Mouse (Mus musculus) testis, adult 2 months (tissue): ENCODE data around the gene Hnf4a. TPM values are rescaled to one million over a fixed set of nuclear protein-coding genes. Genes with fewer than 3 reads are reported as not detected.

Experiments used
- H3K27ac ChIP-seq: fragments of 200-500 bp; 2 replicates; pipeline ENCODE4 v1.5.1; 2012; ENCODE audit warnings: low read depth, low read length; ENCODE audit not compliant: control insufficient read depth, insufficient read depth
- H3K27me3 ChIP-seq: fragments of 200-500 bp; 2 replicates; pipeline ENCODE4 v1.6.1; 2012; ENCODE audit warnings: mild to moderate bottlenecking, low read length, moderate library complexity; ENCODE audit not compliant: control insufficient read depth, insufficient read depth
- H3K36me3 ChIP-seq: fragments of 200-500 bp; 2 replicates; pipeline ENCODE4 v1.6.1; 2012; ENCODE audit warnings: mild to moderate bottlenecking, low read length; ENCODE audit not compliant: control insufficient read depth, insufficient read depth
- H3K4me1 ChIP-seq: fragments of 200-500 bp; 2 replicates; pipeline ENCODE4 v1.6.1; 2012; ENCODE audit warnings: low read length; ENCODE audit not compliant: control insufficient read depth, insufficient read depth
- H3K4me3 ChIP-seq: fragments of 200-500 bp; 2 replicates; pipeline ENCODE4 v1.5.1; 2012; ENCODE audit warnings: low read depth, mild to moderate bottlenecking, low read length, moderate library complexity, mixed read lengths; ENCODE audit not compliant: control insufficient read depth
- CTCF ChIP-seq: fragments of 200-500 bp; IDR thresholded peaks from 2 replicates; pipeline ENCODE4 v1.5.1; 2012; ENCODE audit warnings: low read depth, mild to moderate bottlenecking, inconsistent platforms, low read length, moderate library complexity; ENCODE audit not compliant: control insufficient read depth, insufficient read depth, insufficient replicate concordance
- POLR2A ChIP-seq: fragments of 200-500 bp; IDR thresholded peaks from 2 replicates; pipeline ENCODE4 v1.6.1; 2012; ENCODE audit warnings: low read depth, mild to moderate bottlenecking, inconsistent platforms, low read length, moderate library complexity; ENCODE audit not compliant: control insufficient read depth
- polyA plus RNA-seq: library from polyadenylated mRNA; depleted of rRNA; stranded (reverse); fragments of >200 nt; gene quantifications from 2 replicates; pipeline ENCODE4 v1.2.3, GENCODE M21; 2012

Hnf4a gene
- polyA plus RNA-seq, 1 experiment, result 0.10 TPM

DNA sequence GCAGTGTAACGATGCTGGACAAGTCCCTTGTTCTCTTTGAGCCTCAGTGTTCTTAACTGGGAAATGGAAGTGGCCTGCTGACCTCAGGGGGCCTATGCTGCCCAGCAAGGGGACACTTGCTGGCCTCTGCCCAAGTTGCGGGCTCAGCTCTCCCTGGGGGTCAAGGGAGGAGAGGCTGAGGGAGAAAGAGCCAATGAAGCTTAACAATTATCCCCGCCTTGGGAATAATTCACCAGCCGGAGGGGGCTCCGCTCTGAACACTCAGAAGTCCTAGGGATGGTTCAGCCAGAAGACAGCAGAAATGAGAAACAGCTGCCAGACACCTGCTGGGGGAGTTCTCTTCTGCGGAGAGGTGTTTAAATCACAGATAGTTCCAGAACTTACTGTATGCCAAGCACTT lies 43.2 kb downstream of the Hnf4a start:
- Histone ChIP-seq H3K4me1 (no peaks in the 10 kb centered on the region), H3K4me3 (no peak overlapping the region), H3K27ac (no peak overlapping the region), H3K36me3 (no peaks in the 10 kb centered on the region), H3K27me3 (no peaks in the 10 kb centered on the region)
- TF ChIP-seq POLR2A, result no peak
- no peak for TF ChIP-seq CTCF

DNA sequence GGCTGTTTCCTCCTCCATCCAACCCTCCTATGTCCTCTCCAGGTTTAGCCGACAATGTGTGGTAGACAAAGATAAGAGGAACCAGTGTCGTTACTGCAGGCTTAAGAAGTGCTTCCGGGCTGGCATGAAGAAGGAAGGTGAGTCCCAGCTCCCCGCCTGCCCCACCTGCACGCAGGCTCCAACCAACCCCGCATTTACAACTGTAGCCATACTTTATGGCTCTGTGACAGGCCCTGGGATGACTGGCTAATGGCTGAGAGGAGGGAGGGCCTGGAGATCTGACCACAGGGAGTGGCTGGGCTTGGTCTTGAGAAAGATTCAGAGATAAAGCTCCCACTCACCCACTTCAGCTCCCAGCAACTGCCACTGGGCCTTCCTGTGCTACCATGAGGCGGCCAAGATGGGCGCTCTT lies 45.9 kb downstream of the Hnf4a start:
- Histone ChIP-seq H3K4me3 (no peak overlapping the region), H3K36me3 (no peaks in the 10 kb centered on the region), H3K27ac (no peak overlapping the region), H3K4me1 (no peaks in the 10 kb centered on the region; the same call in 1 of the 2 replicates), H3K27me3 (no peaks in the 10 kb centered on the region)
- no peak for TF ChIP-seq POLR2A
- no peak for TF ChIP-seq CTCF

DNA sequence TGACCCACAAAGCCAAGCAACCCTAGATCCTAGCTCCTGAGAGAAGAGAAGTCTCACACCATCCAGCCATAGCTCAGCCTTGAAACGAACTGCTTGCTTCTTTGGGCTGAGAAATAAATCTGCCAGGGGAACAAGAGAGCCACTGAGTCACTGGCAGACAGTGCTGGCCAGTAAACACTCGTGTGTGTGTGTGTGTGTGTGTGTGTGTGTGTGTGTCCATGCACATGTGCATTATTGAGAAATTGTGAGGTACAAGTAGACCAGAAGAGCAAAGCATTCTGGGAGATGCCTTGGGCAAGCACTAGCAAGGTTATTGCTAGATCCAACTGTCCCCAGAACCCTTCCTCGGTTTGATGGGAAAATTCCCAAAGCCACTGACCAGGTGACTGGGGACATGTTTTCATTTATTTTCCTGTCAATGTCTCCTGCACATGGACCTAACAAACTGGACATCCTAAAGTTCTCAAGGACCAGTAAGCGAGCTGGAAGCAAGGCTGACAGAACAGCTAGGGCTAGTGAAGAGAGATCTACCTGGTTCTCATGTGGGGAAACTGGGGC lies 47.9 kb downstream of the Hnf4a start:
- H3K36me3 ChIP-seq, result no peaks in the 10 kb centered on the region
- no peak overlapping the region for H3K4me3 ChIP-seq
- no peaks in the 10 kb centered on the region for H3K27me3 ChIP-seq
- H3K27ac ChIP-seq, result no peak overlapping the region
- TF ChIP-seq CTCF (no peak), POLR2A (no peak)
- H3K4me1 ChIP-seq, result no peaks in the 10 kb centered on the region; the same call in 1 of the 2 replicates

DNA sequence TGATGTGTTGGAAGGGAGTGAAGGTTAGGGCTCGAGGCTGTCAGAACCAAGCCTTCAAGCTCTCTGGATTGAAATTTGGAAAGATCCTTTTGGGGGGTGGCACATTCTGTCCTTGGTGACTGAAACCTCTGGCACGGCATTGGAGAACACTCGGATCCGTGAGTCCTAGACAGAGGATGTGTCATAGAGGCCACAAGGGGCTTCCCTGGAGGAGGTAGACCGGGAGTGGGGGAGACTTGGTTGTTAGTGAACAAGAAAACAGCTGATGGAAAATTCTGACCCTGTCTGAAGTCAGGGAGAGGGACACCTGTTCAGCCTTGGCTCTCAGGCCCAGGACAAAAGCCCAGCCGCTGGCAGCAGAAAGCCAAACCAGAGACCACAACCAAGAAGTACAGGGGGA lies 48.4 kb downstream of the Hnf4a start:
- no peak for TF ChIP-seq POLR2A
- no peak for TF ChIP-seq CTCF
- Histone ChIP-seq H3K36me3 (no peaks in the 10 kb centered on the region), H3K4me3 (no peak overlapping the region), H3K27me3 (no peaks in the 10 kb centered on the region), H3K27ac (no peak overlapping the region), H3K4me1 (no peaks in the 10 kb centered on the region; the same call in 1 of the 2 replicates)

DNA sequence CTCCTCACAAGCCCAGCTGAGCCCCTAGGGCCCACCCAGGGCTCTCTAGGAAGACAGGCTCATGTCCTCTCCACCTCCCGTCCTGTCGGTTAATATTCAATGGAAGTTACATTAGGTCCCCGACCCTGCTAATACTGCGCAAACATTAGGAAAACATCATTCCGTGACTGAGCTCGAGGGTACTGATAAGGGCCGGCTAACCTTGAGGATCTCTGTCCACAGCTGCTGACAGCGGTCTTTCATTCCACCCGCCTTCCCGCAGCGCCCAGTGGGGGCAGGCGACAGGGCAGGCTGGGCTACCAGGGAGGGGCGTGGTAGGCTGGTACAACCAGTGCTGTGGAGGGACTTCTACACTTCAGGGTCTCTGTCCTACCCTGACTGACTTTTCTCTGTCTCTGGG lies 48.8 kb downstream of the Hnf4a start:
- Histone ChIP-seq H3K27me3 (no peaks in the 10 kb centered on the region), H3K4me3 (no peak overlapping the region), H3K36me3 (no peaks in the 10 kb centered on the region), H3K4me1 (no peaks in the 10 kb centered on the region; the same call in 1 of the 2 replicates), H3K27ac (no peak overlapping the region)
- TF ChIP-seq CTCF, result no peak
- TF ChIP-seq POLR2A, result no peak

GRCm38 (mm10) chr2:163558548-163558947 lies 51.9 kb downstream of the Hnf4a start:
- H3K27ac ChIP-seq, result no peak overlapping the region
- H3K36me3 ChIP-seq, result no peaks in the 10 kb centered on the region
- H3K27me3 ChIP-seq, result no peaks in the 10 kb centered on the region
- H3K4me3 ChIP-seq, result no peak overlapping the region
- H3K4me1 ChIP-seq, result no peaks in the 10 kb centered on the region; the same call in 1 of the 2 replicates
- TF ChIP-seq CTCF (no peak), POLR2A (no peak)

- Histone ChIP-seq H3K4me3 (no peak overlapping the region), H3K36me3 (no peaks in the 10 kb centered on the region), H3K27me3 (no peaks in the 10 kb centered on the region), H3K27ac (no peak overlapping the region), H3K4me1 (no peaks in the 10 kb centered on the region; the same call in 1 of the 2 replicates)
- TF ChIP-seq POLR2A (no peak), CTCF (no peak)
Measured at GRCm38 (mm10) chr2:163559236-163559635, 52.6 kb downstream of the Hnf4a start.
